Mouse (Mus musculus) megakaryocyte, embryonic 14.5 days (primary cell): ENCODE data around the gene Kcnh4.

Experiments used
- FLI1 ChIP-seq: IDR thresholded peaks from 2 replicates; pipeline ENCODE4 v1.6.1; 2012; ENCODE audit warnings: low read length, inconsistent platforms, mixed read lengths
- GATA1 ChIP-seq: IDR thresholded peaks from 3 replicates; pipeline ENCODE4 v1.6.1; 2012; ENCODE audit warnings: mixed read lengths, low read length, inconsistent platforms, borderline replicate concordance

- TF ChIP-seq GATA1 (no peak), FLI1 (no peak)
Observed at GRCm38 (mm10) chr11:100738749-100739148, 21.0 kb downstream of the Kcnh4 start.
